Mouse (Mus musculus) forebrain, embryonic 12.5 days (tissue): ENCODE data around the gene Olfr44. TPM values are rescaled to one million over a fixed set of nuclear protein-coding genes. Genes with fewer than 3 reads are reported as not detected.
A peak's percentile ranks its signal among the peaks of the same experiment; 100 is the strongest.

Experiments
- ATAC-seq: fragments of 200-750 bp; cut with Nextera tagmentation; 2 replicates; pipeline ENCODE4 v1.8.0; 2017; ENCODE audit warnings: moderate TSS enrichment; ENCODE audit not compliant: low FRiP score
- H3K27ac ChIP-seq: fragments of 300-500 bp; sonication (generic); 2 replicates; pipeline ENCODE4 v1.5.1; 2016; ENCODE audit warnings: mild to moderate bottlenecking
- H3K27me3 ChIP-seq: fragments of 300-500 bp; sonication (generic); 2 replicates; pipeline ENCODE4 v1.6.1; 2016; ENCODE audit warnings: mild to moderate bottlenecking
- H3K36me3 ChIP-seq: fragments of 300-500 bp; sonication (generic); replicated peaks from 2 replicates; pipeline ENCODE4 v1.6.1; 2016; ENCODE audit warnings: mild to moderate bottlenecking
- H3K4me1 ChIP-seq: fragments of 300-500 bp; sonication (generic); 2 replicates; pipeline ENCODE4 v1.6.1; 2016
- H3K4me2 ChIP-seq: fragments of 300-500 bp; sonication (generic); 2 replicates; pipeline ENCODE4 v1.6.1; 2016; ENCODE audit warnings: mild to moderate bottlenecking, moderate library complexity
- H3K4me3 ChIP-seq: fragments of 300-500 bp; sonication (generic); replicated peaks from 2 replicates; pipeline ENCODE4 v1.5.1; 2016; ENCODE audit warnings: mild to moderate bottlenecking
- H3K9ac ChIP-seq: fragments of 300-500 bp; sonication (generic); 2 replicates; pipeline ENCODE4 v1.6.1; 2016; ENCODE audit warnings: mild to moderate bottlenecking
- H3K9me3 ChIP-seq: fragments of 300-500 bp; sonication (generic); 2 replicates; pipeline ENCODE4 v1.6.1; 2016
- WGBS: fragments of 180-500 bp; shearing (Covaris S2); methylation state at CpG from one replicate; pipeline ENCODE4 v1.1.7; 2016; 5-methylcytosine and 5-hydroxymethylcytosine counted together
- polyA plus RNA-seq: library from polyadenylated mRNA; unstranded; fragments of >200 nt; fragmentation: Nextera tagmentation; extraction: Ambion mirVana; gene quantifications from 2 replicates; pipeline ENCODE4 v1.2.1, GENCODE M21; 2016

The Olfr44 gene
- not detected in 2 replicates for polyA plus RNA-seq

- H3K4me2 ChIP-seq = no peak within 1 kb of the TSS
- H3K9ac ChIP-seq = no peak within 1 kb of the TSS
- no peaks in the 10 kb centered on the region for H3K4me1 ChIP-seq
- H3K4me3 ChIP-seq = no peak within 1 kb of the TSS
- no peaks in the 10 kb centered on the region for H3K27me3 ChIP-seq
- H3K9me3 ChIP-seq = no peaks in the 10 kb centered on the region
- no peaks in the 10 kb centered on the region for H3K36me3 ChIP-seq
- WGBS = 83% methylated on average over 2 of the region's 2 CpGs
- ATAC-seq = no peak
- no peak within 1 kb of the TSS for H3K27ac ChIP-seq
These were observed at the start of gene Olfr44 for GRCm38 (mm10) chr9:39493895-39494294. Gene Olfr44 (minus strand): TSS chr9:39493995.

GRCm38 (mm10) chr9:39523616-39524285, 30.0 kb upstream of the Olfr44 start:
- no peak overlapping the region for H3K9ac ChIP-seq
- no peak overlapping the region for H3K4me2 ChIP-seq
- H3K4me1 ChIP-seq = no peaks in the 10 kb centered on the region
- H3K27me3 ChIP-seq = no peaks in the 10 kb centered on the region
- no peaks in the 10 kb centered on the region for H3K36me3 ChIP-seq
- H3K9me3 ChIP-seq = no peaks in the 10 kb centered on the region
- 67% methylated on average over 1 of the region's 1 CpGs for WGBS
- no peak for ATAC-seq
- no peak overlapping the region for H3K4me3 ChIP-seq
- H3K27ac ChIP-seq = no peak overlapping the region

GRCm38 (mm10) chr9:39518595-39518994, 24.8 kb upstream of the Olfr44 start:
- H3K9me3 ChIP-seq = no peaks in the 10 kb centered on the region
- ATAC-seq = no peak
- no peaks in the 10 kb centered on the region for H3K27me3 ChIP-seq
- no peak overlapping the region for H3K4me2 ChIP-seq
- no peak overlapping the region for H3K9ac ChIP-seq
- no peak overlapping the region for H3K27ac ChIP-seq
- no peak overlapping the region for H3K4me3 ChIP-seq
- no peaks in the 10 kb centered on the region for H3K36me3 ChIP-seq
- H3K4me1 ChIP-seq = no peaks in the 10 kb centered on the region

GRCm38 (mm10) chr9:39515531-39515930, 21.7 kb upstream of the Olfr44 start, which contains the start of gene Olfr957:
Gene Olfr957 (minus strand): TSS chr9:39515809.
- Histone ChIP-seq H3K4me1 (no peaks in the 10 kb centered on the region), H3K27ac (no peak within 1 kb of the TSS), H3K9me3 (no peaks in the 10 kb centered on the region), H3K4me3 (no peak within 1 kb of the TSS), H3K36me3 (no peaks in the 10 kb centered on the region), H3K27me3 (no peaks in the 10 kb centered on the region), H3K4me2 (no peak within 1 kb of the TSS), H3K9ac (no peak within 1 kb of the TSS)
- 73% methylated on average over 3 of the region's 3 CpGs for WGBS
- ATAC-seq = no peak

- H3K9me3 ChIP-seq = no peaks in the 10 kb centered on the region
- no peak; the same call in 1 of the 2 replicates for ATAC-seq
- H3K27ac ChIP-seq = no peak overlapping the region
- no peaks in the 10 kb centered on the region for H3K4me1 ChIP-seq
- H3K4me2 ChIP-seq = no peak overlapping the region
- H3K27me3 ChIP-seq = no peaks in the 10 kb centered on the region
- H3K4me3 ChIP-seq = no peak overlapping the region
- WGBS = 84% methylated on average over 9 of the region's 9 CpGs
- no peaks in the 10 kb centered on the region for H3K36me3 ChIP-seq
- no peak overlapping the region for H3K9ac ChIP-seq
These were observed 15.6 kb upstream of the Olfr44 start for GRCm38 (mm10) chr9:39509412-39509811.

GRCm38 (mm10) chr9:39508998-39509397, 15.2 kb upstream of the Olfr44 start:
- Histone ChIP-seq H3K36me3 (no peaks in the 10 kb centered on the region), H3K4me1 (no peaks in the 10 kb centered on the region), H3K4me2 (no peak overlapping the region), H3K4me3 (no peak overlapping the region), H3K9ac (no peak overlapping the region), H3K9me3 (no peaks in the 10 kb centered on the region), H3K27me3 (no peaks in the 10 kb centered on the region), H3K27ac (no peak overlapping the region)
- WGBS = 11% methylated on average over 6 of the region's 6 CpGs
- peak; percentile 73 for ATAC-seq

- ATAC-seq = no peak
- Histone ChIP-seq H3K4me2 (no peak within 1 kb of the TSS), H3K9ac (no peak within 1 kb of the TSS), H3K4me1 (no peaks in the 10 kb centered on the region), H3K9me3 (no peaks in the 10 kb centered on the region), H3K27ac (no peak within 1 kb of the TSS), H3K36me3 (no peaks in the 10 kb centered on the region), H3K4me3 (no peak within 1 kb of the TSS), H3K27me3 (no peaks in the 10 kb centered on the region)
- WGBS = 60% methylated on average over 1 of the region's 1 CpGs
These were observed 22.0 kb downstream of the Olfr44 start, which contains the start of gene Olfr955 for GRCm38 (mm10) chr9:39471844-39472243. Gene Olfr955 (minus strand): TSS chr9:39471944.

GRCm38 (mm10) chr9:39456401-39456800, 37.4 kb downstream of the Olfr44 start, which contains the start of gene Olfr954:
Gene Olfr954 (plus strand): TSS chr9:39456701.
- 84% methylated on average over 6 of the region's 6 CpGs for WGBS
- no peak within 1 kb of the TSS for H3K27ac ChIP-seq
- H3K4me3 ChIP-seq = no peak within 1 kb of the TSS
- no peaks in the 10 kb centered on the region for H3K9me3 ChIP-seq
- H3K4me2 ChIP-seq = no peak within 1 kb of the TSS
- H3K9ac ChIP-seq = no peak within 1 kb of the TSS
- no peaks in the 10 kb centered on the region for H3K27me3 ChIP-seq
- H3K36me3 ChIP-seq = no peaks in the 10 kb centered on the region
- no peaks in the 10 kb centered on the region for H3K4me1 ChIP-seq
- no peak for ATAC-seq

Other genes with a start within 250 kb of the Olfr44 start
- not detected in 2 replicates for gene Olfr1537, start 244.0 kb downstream of the Olfr44 start, polyA plus RNA-seq
- not detected in 2 replicates for gene Olfr945, start 217.2 kb downstream of the Olfr44 start, polyA plus RNA-seq
- gene Olfr948, start 167.9 kb downstream of the Olfr44 start, polyA plus RNA-seq = not detected in 2 replicates
- gene Olfr951, start 106.6 kb downstream of the Olfr44 start, polyA plus RNA-seq = not detected in 2 replicates
- not detected in 2 replicates for gene Olfr952, start 66.8 kb downstream of the Olfr44 start, polyA plus RNA-seq
- gene Olfr954, start 37.3 kb downstream of the Olfr44 start, polyA plus RNA-seq = not detected in 2 replicates
- not detected in 2 replicates for gene Olfr955, start 22.1 kb downstream of the Olfr44 start, polyA plus RNA-seq
- 0.13 TPM in 1 of 2 replicates, not detected in the other for gene Olfr957, start 21.8 kb upstream of the Olfr44 start, polyA plus RNA-seq
- gene Olfr958, start 60.1 kb upstream of the Olfr44 start, polyA plus RNA-seq = not detected in 2 replicates
- gene Olfr959, start 81.6 kb upstream of the Olfr44 start, polyA plus RNA-seq = not detected in 2 replicates
- 23.6 and 24.7 TPM in 2 replicates for gene AW551984, start 110.4 kb upstream of the Olfr44 start, polyA plus RNA-seq
- gene Olfr148, start 116.7 kb upstream of the Olfr44 start, polyA plus RNA-seq = not detected in 2 replicates
- not detected in 2 replicates for gene Olfr960, start 127.4 kb upstream of the Olfr44 start, polyA plus RNA-seq
- gene Olfr961, start 151.1 kb upstream of the Olfr44 start, polyA plus RNA-seq = not detected in 2 replicates
- not detected in 2 replicates for gene Olfr963, start 173.2 kb upstream of the Olfr44 start, polyA plus RNA-seq
- gene Olfr149, start 213.1 kb upstream of the Olfr44 start, polyA plus RNA-seq = not detected in 2 replicates
- gene Olfr965, start 217.4 kb upstream of the Olfr44 start, polyA plus RNA-seq = not detected in 2 replicates
- gene Olfr150, start 237.0 kb upstream of the Olfr44 start, polyA plus RNA-seq = not detected in 2 replicates